Mouse (Mus musculus) thymus, adult 2 months (tissue): ENCODE measurements at regions not wholly inside any gene's neighbourhood (a gene's known extent, or its start where the extent isn't known, plus 50 kb on each side); places are given as distances from the start of the nearest gene placed in this dataset.

Experiments used
- CTCF ChIP-seq: fragments of 200-500 bp; IDR thresholded peaks from 2 replicates; pipeline ENCODE4 v1.5.1; 2012; ENCODE audit warnings: mild to moderate bottlenecking, control low read depth, low read length, moderate library complexity, borderline replicate concordance; ENCODE audit not compliant: control insufficient read depth, poor library complexity, insufficient read depth; ENCODE audit errors: extremely low read depth
- POLR2A ChIP-seq: fragments of 200-500 bp; IDR thresholded peaks from 2 replicates; pipeline ENCODE4 v1.6.1; 2012; ENCODE audit warnings: mild to moderate bottlenecking, low read length, control low read depth, moderate library complexity; ENCODE audit not compliant: control insufficient read depth, poor library complexity, insufficient read depth; ENCODE audit errors: extremely low read depth

GRCm38 (mm10) chr8:7796156-7796555 lies 864.9 kb downstream of the Efnb2 start:
- TF ChIP-seq CTCF, result no peak
- TF ChIP-seq POLR2A, result no peak
